Mouse (Mus musculus) thymus, postnatal 10 days (tissue): ENCODE data around the gene Dgki.

Experiments used
- DNase-seq, 2 experiments: peaks; one replicate each; pipeline ENCODE4 v3.0.0; 2021; ENCODE audit warnings: low spot score in 2 of 2

Dgki gene

DNA sequence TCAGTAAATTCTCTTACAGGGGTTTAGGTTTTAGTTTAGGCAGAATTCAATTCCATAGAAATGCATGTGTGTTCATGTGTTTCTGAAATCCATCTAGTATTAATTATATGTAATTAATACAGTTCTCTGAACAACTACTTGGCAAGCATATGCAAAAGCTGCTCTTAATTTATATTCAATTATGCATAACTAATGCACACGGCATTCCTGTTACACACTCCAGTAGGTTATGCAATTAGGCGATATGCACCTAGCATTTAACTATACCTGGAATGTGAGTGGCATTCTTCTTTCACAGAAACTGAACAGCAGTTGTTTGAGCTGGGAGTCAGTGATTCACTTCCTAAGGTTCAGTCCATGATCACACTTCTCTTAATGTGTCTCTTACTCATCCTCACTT, 370.2 kb downstream of the Dgki start:
- DNase-seq: no peak

DNA sequence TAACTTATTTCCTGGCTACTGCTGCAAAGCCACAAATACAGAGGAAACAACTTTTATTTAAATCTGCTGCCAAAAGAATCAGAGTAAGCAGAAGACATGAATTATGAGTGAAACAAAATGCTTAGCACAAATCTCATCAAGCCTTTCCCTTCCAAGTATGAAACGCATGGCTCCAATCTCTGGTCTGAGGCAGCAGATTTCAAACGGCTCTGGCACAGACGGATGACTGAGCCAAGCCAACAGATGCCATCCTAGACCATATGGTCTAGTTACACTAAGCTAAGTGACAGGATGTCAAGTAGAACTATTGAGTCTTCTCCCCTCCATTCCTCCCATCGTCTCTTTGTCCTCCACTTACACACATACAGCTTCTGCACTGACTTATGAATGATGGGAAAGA, 373.5 kb downstream of the Dgki start:
- no peak for DNase-seq

DNA sequence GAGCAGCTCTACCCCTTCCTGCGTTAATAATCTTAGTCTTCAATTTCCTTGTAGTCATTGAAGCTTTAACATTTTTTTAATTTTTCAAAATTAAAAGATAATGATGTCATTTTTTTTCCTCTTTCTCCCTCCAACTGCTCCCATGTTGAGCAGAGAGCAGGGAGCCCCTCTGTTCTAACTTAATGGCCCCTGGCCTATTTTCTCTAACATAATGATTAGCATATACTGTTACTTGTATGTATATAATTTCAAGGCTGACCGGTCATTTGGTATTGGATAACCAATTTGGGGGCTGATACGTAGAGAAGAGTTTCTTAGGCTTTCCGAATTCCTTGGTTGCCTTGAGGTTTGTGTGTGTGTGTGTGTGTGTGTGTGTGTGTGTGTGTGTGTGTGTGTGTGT, 378.0 kb downstream of the Dgki start:
- no peak for DNase-seq

DNA sequence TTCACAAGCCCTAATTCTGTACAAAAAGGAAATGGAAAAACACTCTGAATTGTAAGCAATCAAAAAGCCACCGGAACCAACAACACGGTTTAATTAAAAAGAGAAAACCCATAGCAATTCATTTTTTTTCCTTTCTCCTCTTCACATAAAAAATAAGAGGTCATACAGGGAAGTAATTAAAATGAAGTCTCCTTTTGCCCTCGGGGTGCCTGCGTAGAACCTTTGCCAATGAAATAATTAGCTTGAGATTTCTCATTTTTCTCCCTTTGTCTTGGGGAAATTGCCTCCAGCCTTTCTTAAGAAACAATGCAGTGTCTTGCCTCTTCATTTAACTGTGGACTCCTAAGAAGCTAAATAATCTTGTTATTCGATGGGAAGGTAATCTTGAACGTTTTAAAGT, 388.4 kb downstream of the Dgki start:
- no peak for DNase-seq

DNA sequence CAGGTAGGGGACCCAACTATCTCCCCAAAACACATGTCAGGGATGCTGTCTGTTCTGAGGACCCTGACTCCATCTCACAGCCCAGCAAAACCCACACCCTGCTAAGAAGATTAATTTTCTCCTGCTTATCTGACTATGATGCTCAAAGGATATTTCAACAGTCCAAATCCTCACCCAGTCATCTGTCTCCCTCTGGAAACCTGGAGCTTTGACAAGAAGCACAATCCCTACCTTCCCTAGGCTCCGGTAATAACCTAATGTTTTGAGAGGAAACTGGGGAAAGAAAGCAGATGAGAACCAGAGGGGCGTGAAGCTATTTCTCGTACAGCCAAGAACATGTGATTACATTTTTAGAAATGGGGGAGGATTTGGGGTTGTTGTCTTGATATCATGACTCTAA, 392.8 kb downstream of the Dgki start:
- no peak for DNase-seq

DNA sequence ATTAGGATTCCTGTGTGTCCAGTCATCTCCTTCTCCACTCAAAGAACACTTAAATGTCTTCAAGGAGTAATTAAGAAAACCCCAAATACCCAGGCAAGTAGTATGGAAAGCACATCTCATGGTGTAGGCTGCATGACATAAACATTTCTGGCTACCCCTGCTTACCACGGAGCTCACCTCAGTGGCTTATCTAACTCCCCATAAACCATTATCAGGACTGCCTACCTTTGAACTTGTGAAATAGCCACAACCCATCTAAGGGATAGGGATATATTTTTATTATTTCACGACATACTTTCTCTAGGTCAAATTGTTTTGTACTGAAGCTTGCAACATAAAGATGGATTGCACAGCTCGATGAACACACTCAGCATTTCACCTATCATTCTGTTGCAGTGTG, 394.0 kb downstream of the Dgki start:
- DNase-seq: no peak

DNA sequence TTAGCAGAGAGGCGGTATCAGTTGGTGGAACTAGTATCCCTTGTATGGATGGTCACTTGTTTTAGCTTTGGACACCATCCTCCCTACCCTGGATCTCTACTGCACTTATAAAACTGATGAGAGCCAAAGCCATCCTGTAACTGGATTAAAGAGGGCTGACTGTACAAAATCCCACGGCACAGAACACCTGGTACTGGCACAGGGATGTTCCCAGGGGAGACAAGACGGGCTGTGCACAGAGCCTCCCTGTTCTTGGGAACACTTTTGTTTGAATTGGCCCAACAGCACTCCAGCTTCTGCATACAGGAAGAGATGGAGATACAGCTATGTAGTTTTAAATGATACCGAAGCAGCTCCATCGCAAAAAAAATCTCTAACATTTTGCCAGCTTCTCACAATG, 395.1 kb downstream of the Dgki start:
- no peak for DNase-seq

DNA sequence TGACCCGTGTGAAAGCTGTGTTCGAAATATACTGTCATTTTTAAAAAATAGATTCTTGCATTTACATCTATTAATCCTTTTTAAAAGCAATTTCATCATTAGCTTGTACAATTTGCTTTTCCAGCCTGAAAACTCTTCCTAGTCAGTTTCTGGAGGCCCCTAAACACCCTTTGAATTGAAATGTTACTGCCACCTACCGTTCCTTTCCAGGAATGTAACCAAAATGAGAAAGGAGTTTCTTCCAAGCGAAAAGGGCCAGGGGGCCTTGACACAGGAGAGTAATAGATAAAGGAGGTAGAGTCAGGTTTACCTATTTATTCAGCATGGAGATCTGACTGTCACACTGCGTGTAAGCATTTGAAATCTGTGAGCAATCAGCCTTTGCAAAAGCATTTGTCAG, 396.2 kb downstream of the Dgki start:
- no peak for DNase-seq

DNA sequence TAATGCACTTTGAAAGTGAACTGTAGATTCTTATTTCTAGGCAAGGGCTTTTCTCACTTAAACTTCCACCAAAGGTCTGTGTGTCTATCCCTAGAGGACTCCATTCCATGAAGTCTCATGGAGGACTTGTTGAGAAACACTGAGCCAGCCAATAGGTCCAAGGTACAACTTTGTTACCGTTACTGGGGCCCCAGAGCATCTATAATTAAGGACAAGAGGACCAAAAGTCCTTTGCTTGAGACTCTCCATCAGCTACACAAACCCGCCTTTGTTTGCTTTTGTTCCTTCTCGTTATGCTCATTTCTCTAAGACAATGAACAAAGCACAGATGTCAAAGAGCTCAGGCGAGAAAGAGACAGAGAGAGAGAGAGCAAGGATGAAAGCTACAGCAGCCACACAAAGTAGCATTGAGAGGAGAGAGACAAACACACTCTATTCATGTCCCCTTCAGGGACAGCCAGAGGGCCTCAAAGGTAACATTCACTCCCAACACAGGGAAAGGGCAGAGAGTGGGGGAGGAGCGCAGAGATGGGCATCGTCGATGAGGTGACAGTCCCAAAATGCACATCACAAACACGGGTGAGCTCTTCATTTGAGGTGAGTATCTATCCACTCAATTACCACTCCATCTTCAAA, 396.7 kb downstream of the Dgki start:
- no peak for DNase-seq

DNA sequence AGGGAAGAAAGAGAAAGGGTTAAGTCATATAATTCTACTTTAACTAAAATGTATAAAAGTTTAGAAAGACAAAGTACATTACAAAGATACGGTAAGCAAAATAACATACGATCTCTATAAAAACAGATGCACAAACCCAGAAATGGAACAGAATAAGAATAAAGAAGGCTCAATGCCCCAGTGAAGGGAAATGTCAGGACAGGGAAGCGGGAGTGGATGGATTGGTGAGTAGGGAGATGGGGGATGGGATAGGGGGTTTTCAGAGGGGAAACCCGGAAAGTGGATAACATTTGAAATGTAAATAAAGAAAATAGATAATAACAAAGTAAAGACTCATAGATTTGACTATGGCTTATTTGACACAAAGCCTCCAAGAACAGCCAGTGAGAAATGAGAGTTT, 400.1 kb downstream of the Dgki start:
- no peak for DNase-seq

DNA sequence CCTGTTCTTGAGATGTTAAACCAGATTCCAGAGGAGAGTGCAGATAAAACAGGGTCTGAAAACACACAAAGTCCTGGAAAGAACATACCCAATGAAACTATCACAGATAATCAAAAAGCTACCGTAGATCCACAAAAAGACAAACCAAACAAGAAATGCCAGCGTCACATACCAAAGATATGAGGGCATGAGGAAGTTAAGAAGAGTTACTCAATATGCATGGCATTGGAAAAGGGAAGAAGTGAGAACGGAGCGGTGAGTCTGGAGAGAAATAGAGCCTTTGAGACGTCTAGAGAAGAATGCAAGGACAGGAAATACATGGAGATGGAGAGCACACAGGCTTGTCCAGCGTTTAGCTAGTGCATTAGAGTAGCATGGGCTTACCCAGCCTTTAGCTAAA, 401.6 kb downstream of the Dgki start:
- DNase-seq: no peak

DNA sequence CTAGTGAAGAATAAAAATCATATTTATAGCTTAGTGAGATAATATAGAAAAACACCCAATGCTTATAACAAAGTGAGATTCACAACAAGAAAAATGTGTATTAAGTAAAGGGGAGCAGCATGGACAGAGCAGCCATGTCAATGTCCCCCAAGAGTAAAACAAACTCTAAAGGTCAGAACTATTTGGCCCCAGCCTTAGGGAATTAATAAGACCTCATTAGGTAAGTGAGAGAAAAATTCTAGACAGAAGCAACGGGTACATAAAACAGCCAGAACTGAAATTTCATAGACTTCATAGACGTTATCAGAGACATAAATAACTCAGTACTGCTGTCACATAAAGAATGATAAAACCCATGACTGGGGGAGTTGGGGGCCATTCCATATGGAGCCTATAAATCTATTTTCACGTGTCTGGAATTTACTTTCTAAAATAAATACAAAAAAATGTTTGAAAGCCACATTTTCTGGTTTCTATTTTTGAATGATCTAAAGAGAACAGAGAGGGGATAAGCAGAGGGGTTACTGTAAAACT, 402.3 kb downstream of the Dgki start:
- DNase-seq: no peak

DNA sequence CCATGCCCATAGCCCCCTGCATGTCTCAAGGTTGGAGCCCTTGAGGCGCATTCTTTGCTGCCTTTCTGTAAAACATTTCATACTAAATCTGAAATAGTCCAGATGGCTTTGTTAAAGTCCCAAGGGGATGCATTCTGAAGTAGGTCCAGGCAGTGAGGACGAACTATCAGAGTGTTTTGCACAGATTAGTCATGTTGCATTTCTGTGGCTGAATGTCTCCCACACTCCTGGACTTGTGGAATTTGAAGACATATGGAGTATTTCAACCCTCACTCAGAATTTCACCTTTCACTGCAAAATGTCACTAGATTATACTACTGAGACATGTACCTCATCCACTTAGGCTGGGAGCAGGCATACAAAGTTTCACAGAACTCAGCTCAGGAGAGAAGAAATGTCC, 403.3 kb downstream of the Dgki start:
- no peak for DNase-seq

DNA sequence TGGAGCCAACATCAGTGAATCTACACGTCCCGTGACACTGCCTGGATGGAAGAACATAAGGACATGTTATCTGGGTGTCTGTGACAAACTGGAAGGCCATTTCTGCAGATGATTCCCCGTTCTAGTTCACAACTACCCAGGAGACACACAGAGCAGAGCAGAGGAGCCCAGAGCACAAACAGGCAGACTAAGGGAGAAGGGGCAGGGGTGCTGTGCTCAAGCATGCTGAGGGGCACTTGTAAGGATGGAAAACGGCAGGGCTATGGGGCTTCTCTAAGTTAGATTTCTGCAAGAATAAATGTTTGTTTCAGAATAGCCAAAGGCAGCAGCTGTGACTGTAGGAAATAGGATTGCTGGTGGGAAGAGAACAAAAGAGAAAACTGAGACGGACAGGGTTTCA, 408.2 kb downstream of the Dgki start:
- DNase-seq: no peak

DNA sequence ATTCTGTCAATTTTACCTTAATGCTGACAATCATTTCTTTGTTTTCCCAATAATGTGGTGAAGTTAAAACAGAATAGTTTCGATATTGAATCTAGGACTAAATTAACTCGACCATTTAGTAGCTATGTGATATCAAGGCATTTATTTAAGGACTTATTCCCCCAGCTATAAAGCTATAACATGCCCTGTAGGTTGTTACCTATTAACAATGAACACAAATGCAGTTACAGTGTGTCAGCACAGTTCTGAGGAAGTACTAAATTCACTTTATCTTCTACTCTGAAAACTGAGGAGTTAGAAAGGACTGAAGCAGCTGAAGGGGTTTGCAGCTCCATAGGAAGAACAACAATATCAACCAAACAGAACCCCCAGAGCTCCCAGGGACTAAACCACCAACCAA, 409.2 kb downstream of the Dgki start:
- no peak for DNase-seq

DNA sequence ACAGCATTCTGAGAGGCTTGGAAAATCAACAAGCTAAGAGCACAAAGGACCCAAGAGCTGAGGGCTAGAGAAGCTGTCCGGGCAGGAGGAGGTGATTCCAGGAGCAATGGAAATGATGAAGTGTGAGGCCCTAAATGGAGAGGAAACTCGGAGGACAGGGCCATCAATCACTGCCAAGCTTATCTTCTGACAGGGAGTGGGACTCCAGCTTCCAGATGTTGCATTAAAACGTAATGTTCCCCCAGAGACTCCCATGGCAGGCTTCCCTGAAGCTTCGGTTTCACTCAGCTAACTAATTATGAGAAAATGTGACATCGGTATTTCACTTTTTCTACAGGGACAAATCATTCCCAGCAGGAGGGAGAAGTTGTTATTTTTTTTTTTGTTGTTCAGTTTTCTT, 409.7 kb downstream of the Dgki start:
- no peak for DNase-seq

DNA sequence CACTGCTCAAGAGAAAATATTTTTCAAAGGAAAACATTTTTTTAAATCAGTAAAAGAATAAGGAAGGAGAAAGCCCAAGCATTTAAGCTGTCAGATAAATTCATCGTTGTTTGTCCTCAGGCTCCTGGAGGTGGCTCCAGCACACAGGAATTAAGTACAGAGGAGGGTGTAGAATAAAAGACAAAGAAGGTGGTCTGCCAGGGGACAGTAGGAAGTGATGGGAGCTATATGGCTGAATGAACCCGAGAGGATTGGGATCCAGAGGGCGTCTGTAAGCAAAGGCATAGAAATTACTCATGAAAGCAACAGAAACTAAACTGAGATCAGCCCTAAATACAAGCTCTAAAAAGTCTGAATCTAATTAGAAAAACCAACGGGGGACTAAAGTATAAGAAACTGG, 418.7 kb downstream of the Dgki start:
- no peak for DNase-seq

DNA sequence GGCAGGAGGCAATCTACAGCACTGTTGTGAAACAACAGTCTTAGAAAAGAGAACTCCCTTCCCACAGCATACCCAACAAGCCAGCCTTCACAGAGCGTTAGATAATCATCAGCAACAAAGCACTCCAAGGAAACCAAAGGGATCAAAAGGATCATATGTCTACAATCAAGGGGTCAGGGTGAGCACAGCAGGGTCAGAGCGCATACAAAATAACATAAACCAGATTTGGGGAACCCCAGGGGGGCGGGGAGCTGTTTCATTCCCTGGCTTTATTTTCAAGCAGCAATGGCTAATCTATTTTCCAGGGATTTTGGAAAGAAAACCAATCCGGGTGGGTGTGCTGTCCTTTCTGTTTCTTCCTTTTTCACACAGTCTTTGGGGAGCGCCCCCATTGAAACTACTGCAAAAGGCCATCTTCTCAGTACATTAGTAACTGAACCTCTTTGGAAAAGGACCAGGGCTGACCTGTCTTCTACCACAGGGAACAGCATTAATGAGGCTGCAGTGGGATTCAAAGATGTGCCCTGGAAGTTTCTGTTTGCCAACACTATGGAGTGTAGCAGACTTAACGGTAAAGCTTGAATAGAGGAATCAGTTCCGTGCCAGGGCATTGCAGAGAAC, 419.2 kb downstream of the Dgki start:
- DNase-seq: no peak

DNA sequence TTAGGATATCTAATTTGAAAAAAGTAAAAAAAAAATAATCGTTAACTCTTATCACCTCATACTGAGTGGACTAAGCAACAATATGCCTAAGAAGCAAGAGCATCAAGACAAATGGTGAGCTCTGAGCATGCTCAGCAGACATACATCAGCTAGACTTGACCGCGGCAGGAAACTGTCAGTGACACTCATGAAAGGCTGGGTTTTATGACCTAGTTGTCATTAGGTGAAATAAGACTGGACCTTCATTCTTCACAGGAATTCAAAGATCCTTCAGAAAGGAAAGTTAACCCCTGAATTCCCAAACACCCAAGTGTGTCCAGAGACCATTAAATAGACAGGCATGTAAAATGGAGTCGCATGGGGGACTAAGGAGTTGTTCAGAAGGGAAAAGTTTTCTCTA, 422.6 kb downstream of the Dgki start:
- no peak for DNase-seq

DNA sequence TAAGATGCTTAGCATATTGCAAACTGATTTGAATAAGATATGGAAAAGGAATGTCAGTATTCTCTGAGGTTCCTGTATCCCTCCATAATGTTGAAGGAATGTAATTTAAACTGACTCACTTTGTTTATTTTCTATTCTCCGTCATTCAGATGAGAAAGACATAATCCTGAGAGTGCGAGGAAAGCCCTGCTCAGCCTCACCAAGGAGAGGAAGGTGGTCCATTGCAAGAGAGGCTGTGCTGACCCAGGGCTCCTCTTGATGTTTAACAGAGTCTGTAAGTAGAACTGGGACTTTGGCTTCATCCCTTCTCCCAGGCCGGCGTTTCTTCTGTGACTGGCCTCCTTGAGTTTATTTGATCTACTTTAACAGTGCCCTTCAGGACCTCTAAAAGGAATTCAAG, 423.6 kb downstream of the Dgki start:
- DNase-seq: no peak

DNA sequence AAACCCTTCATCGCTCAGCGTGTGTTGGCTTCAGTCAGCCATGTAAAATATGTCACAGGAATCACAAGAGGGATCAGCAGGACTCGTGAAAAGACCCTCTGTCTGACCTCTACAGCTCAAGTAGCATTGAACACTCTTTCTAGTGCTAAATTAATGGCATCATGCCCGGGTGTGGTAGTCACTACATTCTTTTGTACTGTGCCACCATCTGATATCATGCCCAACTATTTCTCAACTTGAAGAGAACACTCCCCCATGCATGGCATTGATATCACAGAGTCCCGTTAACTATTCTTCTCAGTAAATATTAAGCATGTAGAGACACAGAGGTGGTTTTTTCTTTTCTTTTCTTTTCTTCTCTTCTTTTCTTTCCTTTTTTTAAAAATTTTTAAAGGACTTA, 424.1 kb downstream of the Dgki start:
- DNase-seq: no peak

DNA sequence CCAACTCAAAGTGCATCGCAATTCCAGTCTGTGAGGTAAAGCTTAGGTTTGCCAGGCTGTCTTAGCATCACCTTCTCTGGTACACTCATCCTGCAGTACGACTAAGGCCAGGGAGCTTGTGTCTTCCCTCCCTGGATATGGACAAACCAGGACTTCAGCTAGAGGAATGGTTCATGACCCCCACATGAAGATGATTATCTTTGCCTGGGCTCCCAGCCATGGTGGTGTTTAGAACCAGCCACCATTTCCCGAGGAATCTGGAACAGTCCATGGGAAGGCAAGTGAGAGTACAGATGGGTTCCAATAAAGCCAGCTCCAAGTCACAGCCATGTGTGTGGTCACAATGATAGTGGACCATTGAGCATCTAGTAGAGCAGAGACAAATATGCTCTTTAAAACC, 427.1 kb downstream of the Dgki start:
- DNase-seq: no peak

DNA sequence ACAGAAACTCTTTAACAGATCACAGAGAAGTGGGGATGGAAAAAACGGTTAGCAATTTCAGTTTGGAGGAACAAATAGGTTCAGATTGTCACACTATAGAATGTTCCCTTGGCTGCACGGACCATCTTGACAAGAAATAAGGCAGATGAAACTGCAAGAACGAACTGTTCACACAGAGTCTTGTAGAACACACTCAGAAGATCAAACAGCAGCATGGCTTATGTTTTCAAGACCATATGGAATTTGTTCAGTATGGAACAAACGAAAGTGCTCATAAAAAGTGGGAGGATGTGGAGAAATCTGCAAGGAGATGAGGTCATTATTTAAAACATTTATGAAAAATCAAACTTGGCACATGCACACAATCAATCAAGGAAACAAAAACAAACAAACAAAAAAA, 431.8 kb downstream of the Dgki start:
- DNase-seq: no peak
